Mouse (Mus musculus) layer of hippocampus, postnatal 25 days (tissue): ENCODE results near the gene Hapln3. TPM values are rescaled to one million over a fixed set of nuclear protein-coding genes. Genes with fewer than 3 reads are reported as not detected.

Experiments
- DNase-seq, 2 experiments: peaks; one replicate each; pipeline ENCODE4 v3.0.0; 2022; ENCODE audit warnings: mixed read lengths in 2 of 2, low spot score in 1 of 2; ENCODE audit errors: extremely low spot score in 1 of 2
- total RNA-seq, 2 experiments: library from RNA; stranded (reverse); gene quantifications; 2 replicates each; pipeline ENCODE4 v1.2.3; 2021

The Hapln3 gene
- total RNA-seq = 1 to 10 TPM; 2.5 to 4.0 TPM

DNA sequence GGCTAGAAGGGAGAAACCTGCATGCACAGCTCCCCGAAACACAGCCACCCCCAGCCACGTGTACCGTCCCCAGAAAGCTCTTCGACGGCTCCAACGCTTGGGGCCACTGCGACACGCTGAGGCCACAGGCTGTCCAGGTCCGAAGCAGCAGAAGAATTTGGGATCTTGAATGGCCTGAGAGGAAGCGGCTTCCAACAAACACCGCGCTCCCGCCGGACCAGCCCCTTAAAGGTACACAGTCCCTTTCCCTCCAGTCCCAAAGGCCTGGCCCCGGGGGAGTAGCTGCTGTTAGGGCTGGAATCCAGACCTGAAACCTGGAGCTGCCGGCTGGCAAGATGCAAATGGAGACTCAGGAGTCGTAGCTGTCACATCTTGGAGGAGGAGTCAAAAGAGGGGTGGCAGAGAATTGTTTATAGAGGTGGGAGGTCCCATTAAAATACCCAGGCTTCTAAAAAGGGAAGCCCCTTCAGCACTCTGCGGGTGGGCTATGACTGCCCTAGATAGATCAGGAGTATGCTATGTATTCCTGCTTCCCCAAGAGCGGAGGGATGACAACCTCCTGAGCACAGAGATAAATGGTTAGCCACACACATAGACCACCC is at the start of gene Hapln3:
Gene Hapln3 (minus strand): TSS at position 176 of the 602 bp plus-strand sequence.
- DNase-seq = no peak

DNA sequence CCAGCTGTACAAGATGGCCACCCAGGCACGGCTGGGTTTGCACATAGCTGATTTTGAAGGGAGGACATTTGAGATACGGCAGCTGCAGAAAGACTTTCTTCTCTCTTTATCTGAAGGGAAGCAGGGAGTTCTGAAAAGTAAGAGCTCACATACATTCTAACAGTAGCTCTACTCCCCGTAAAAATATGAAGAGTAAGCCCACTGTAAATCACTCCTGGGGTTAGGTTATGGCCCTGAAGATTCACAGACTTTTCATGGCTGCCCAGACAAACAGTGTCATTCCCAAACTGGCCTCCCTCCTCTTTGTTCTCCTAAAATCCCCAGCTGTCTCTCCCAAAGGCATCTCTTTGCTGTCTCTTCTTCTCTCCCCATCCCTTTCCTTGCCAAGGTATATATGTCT is 43.0 kb upstream of the Hapln3 start:
- no peak for DNase-seq

DNA sequence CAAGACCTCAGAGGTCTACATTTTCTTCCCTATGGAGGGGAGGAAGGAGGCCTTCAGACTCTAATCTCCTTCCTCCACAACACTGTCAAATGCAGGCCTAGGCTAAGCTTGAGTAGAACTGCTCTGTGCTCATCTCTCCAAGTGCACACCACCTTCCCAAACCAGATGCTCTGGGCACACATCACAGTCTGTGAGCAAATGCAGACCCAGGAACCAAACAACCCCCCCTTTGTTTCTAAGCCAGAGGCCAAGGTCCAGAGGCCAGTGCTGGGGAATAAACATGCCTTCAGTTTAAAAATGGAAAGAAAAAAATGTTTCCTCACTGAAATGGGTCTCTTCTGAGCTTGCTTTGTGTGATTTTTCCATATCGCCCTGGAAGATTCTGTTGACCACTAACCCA is 41.0 kb upstream of the Hapln3 start:
- DNase-seq = no peak

GRCm38 (mm10) chr7:79167006-79167562 is 36.3 kb upstream of the Hapln3 start:
- no peak for DNase-seq

DNA sequence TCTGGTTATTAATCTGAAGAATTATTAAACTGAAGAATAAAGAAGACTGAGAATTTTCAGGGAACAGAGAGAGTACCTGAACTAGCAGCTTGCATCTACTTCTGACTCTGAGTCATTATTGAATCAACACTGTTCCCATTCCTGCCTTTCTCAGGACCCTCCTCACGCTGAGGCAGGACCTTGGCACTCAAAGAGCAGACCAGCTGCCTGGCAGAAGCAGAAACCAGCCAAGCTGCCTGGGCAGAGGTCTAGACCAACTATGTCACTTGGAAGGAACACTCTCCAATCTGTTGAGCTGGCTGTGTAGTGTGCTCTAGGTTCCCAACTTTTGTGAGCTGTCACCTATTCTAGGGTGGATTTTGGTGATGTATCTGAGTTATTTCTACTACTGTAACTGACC is 28.6 kb upstream of the Hapln3 start:
- no peak for DNase-seq

- DNase-seq = no peak
Measured at GRCm38 (mm10) chr7:79149522-79149921, 18.7 kb upstream of the Hapln3 start.

DNA sequence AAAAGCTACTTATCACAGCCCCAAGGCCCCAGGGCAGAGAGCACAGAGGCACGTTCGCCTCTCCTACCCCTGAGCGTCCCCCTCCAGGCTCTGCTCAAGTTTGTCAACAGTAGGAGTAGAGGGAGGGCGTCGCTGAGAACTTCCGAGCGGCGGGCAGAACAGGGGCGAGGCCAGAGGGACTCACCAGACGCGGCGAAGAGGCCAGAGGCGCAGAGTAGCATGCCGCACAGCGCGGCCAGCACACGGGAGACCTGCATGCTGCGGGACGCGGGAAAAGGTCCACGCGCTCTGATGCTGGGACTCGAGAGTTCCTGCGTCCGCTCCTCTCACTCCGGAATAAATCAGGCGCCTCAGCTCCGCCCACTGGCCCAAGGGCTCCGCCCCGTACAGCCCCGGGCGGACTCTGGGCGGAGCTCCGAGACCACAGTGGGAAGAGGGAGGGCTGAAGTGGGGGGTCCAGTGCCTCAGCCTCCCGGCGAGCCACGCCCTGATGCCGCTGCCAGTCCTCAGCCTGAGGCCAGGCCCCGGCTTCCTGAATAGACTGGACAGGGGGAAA is 18.0 kb upstream of the Hapln3 start, which contains the start of gene Mfge8:
Gene Mfge8 (minus strand): TSS at position 350 of the 556 bp plus-strand sequence.
- peak; percentile 50 to 56 for DNase-seq

DNA sequence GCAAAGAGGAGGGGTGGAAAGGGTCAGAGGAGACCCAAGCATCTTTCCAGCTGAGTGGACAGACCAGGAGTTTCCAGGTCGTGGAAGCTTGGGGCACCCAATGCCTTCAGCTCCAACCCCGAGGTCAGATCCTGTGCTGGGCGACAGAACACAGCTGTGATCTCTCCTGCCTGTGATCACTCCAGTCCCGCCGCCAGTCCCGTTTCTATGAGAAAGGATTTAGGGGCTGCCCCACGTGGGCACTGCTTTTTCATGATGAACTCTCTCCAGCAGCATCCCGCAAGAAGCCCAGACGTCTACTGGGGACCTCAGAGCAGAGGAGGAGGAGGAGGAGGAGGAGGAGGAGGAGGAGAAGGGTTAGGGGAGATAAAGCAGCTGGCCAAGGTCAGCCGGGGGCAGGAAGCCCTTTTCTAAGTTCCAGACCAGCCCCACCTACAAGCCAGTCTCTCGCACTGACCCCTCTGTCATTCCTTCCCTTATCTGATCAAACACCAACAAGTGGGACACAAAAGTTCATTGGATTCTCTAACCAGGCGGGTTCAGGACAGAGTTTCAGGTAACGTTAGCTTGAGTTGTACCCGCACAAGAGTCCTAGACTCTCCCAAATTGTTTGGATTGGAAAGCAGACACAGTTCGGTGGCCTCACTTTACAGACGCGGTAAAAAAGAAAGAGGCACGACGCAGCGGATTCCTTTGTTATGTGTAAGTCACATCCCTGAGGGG is 17.3 kb upstream of the Hapln3 start:
- no peak for DNase-seq

DNA sequence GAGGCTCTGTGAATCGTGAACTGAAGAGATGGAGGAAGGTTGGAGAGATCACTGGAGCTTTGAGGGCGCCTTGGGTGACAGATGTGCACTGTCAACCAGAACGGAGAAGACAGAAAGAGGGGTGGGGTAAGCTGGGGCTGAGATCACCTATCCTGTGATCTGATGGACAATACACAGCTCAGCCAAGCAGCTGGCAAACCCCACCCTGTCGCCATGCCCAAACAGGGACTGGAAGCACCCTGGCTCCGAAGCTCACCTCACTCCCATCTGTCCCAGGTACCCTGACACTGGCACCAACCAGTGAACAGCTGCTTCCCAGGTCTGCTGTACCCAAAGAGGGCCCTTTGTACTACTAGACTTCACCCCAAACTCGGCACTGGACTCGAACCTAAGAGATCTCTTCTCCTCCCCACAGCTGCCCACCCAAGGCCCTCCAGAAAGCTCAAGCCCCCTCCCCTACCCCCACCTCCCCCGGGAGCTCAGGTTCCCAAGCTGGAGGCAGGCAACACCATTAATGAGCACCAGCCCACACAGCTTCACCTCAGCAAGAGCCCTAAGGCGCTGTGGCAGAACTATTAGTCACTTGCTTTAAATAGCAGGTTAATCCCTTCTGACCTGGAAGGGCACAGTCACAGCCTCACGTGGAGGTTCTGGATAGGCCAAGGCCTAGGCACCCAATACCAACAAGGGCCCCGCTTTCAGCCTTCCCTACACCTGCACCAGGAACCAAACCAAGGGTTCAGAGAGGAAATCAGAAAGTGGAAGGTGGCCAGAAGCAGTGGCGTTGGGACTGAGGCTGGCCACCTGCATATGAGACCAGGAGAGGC is 16.4 kb upstream of the Hapln3 start:
- no peak for DNase-seq

DNA sequence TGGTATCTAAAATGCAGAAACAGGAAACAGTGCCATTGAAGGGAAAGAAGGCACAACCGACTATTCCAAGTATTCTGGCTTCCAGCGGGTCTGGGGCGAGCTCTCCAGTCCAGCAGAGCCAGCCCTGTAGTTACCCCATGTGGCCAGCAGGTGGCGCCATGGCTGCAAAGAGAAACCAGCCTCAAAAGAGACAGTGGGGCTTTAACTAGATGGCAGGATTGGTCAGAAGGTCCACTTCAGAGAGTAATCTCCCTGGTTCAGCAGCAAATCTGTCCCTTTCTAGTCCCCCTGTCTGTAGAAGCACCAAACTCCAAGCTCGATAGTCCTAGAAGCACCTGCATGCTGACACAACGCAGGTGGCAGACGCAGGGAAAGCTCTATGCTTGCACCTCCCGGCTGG is 10.1 kb upstream of the Hapln3 start:
- peak; percentile 74 to 85 for DNase-seq

- no peak for DNase-seq
Measured at GRCm38 (mm10) chr7:79139891-79140591, 9.2 kb upstream of the Hapln3 start.

DNA sequence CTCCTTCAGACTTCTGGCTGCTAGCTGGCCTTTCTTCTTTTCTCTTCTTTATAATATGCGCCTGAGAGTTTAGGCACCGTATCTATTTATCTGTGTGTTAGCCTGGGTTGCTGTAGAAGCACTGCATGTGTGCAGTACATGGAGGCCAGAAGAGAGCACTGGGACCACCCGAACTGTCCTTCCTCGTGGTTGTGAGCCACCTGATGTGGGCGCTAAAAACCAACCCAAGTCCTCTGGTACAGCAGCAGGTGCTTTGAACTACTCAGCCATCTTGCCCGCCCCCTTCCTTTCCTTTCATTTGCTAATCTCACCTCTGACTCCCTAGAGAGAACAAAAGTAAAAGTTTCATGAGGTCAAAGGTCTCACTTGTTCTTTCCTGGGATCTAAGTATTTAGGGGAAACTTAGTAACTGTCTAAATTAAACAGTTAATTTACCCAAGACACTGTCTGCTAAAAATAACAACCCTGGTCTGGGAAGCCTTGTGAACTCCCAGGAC is 8.6 kb upstream of the Hapln3 start:
- no peak for DNase-seq

GRCm38 (mm10) chr7:79133391-79133790 is 2.6 kb upstream of the Hapln3 start:
- DNase-seq = no peak

DNA sequence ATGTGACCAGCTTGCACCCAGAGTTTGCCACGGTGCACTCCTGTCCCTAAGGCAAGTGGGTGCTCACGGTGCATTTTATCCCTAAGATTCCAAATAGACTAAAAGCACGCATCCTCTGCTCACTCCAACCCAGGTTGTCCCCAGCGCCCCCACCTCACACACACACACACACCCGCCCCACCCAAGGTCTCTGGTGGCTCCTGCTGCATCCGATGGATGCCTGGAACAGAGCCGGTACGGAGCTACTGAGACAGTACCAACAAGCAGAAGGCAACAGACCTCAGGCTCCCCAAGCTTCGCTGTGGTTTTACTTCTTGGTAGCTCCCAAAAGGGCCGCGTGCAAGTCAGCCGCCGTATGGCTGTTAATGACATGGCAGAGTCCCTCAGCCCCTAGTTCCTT is 433 bp downstream of the Hapln3 start:
- DNase-seq = no peak

GRCm38 (mm10) chr7:79129883-79130282 is 935 bp downstream of the Hapln3 start:
- no peak for DNase-seq

GRCm38 (mm10) chr7:79123465-79123864 is 7.4 kb downstream of the Hapln3 start:
- peak; percentile 36 to 37 for DNase-seq

- no peak for DNase-seq
Measured at GRCm38 (mm10) chr7:79113848-79114247, 17.0 kb downstream of the Hapln3 start.

DNA sequence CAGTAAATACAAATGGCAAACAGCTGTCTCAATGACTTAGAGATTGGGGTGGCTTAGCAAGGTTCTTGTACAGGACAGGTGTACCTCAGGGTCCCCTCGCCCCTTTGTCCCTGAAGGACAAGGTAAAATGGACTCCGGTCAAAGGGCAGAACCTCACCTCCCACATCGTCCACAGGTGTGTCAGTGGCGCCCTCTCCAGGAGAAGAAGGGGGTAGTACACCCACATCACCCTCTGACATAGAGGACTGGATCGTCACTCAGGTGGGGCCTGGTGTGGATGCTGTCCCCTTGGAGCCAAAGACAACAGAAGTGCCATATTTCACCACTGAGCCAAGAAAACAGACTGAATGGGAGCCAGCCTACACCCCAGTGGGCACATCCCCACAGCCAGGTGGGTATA is 34.3 kb downstream of the Hapln3 start:
- DNase-seq = no peak

GRCm38 (mm10) chr7:79089111-79089510 is 41.7 kb downstream of the Hapln3 start:
- DNase-seq = peak in 1 of 2 experiments; percentile 51
